Mouse (Mus musculus): ENCODE results near the gene Kcnj14.

Kcnj14 gene

DNA sequence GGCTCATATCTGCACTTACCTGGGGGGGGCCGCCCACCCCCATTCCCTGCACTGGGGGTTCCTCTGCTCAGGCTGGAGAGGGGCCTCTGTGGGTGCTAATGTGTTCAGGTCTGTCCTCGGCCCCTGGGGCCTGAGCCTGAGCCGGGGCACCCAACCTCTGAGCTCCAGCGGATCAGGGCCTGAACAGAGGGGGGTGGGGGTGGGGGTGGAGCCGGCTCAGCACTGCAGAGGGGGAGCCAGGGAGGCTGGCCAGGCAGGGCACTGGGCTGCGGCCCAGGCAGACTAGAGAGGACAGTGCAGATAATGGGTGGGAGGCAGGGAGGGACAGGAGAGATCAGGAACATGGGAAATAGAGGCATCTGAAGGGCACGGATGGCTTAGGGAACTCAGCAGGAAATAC, at the start of gene Kcnj14:
Gene Kcnj14, minus strand, starts transcription at position 185 of the 400 bp plus-strand sequence.
- no peak for DNase-seq

DNA sequence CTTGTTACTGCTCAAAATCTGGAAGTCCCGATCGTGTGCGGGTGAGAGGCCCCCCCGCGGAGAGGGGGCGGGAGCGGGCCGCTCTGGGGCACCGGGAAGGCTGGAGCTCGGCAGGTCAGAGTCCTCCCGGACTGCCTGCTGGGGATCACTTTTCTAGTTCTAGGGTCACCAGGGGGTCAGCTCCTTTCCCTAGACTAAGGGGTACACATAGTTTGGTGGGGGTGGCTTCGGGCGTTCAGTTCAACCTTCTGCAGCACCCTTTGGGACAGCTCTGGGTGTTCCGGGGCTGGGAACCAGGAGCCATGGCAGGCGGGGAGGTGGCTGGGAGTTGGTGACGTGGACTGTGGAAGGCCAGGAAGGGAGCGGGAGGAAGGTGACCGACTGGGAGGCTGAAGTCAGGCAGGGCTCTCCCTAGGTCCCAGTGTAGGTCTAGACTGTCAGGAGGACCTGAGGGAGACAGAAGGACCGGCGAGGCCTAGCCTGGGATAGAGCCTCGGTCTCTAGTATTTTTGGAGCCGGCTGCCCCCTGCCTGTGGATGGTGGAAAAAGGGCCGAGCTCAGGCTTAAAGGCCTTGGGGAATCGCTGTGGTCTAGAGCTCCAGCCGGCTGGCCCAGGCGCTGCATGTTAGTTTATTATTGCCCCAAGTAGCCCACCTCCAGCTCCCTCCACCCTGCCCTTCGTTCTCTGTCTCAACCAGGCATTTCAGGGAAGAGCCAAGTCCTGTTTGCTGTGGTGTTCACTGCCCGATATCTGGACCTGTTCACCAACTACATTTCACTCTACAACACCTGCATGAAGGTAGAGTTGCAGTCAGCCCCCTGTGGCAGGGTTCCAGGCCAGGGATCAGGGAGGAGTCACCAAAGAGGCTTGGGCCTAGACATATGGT, 48.7 kb upstream of the Kcnj14 start:
- peak; percentile 66 to 70 for DNase-seq

DNA sequence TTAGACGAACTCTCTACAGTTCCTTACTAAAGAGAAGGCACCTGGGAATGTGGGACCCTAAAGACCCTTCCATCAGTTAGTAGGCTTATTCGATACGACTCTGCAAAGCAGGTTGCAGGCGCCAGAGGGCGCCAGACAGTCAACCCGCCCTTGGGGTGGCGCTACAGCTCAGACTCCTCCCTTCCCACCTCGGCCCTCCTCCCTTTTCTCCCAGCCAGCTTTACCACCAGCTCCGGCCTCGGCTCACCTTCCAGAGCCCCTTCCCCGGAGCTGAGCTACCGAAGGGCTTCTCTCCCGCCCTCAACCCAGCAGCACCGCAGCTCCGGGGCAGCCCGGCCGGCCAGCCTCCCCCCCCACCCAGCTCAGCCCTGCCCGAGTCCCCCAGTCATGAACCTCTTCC, 48.0 kb upstream of the Kcnj14 start, which contains the start of gene Kdelr1:
Gene Kdelr1, plus strand, starts transcription at position 149 of the 400 bp plus-strand sequence.
- DNase-seq: peak; percentile 89 to 91

DNA sequence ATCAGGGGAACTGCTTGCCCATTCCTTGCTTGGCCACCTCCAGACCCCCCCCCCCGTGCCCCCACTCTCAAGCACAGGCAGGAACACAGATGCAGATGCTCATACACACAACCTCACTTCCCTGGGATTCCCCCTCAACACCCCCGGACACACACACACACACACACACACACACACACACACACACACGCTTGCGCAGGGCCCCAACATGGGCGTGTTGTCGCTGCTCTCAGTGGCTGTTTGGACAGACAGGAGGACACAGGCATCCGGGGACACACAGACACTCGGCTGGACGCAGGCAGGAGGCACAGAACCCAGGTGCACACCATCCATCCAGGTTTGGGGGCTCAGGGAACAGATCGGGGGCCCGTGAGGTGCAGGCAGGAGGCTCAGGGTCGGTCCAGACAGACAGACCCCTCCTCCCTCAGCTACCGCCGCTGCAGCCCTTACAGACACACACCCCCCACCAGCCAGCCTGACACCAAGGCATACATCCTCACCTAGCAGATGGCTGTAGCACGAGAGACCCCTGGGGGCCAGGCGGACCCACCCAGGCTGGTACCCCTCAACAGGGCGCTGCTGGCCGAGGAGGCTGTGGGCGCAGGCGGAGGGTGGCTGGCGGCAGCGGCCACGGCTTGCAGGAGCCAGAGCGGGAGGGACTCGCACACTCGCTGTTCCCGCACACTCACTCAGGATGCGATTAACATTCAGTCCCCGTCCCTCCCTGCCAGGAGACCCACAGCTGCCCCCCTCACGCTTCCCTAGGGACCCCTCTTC, 45.9 kb upstream of the Kcnj14 start:
- DNase-seq: no peak

DNA sequence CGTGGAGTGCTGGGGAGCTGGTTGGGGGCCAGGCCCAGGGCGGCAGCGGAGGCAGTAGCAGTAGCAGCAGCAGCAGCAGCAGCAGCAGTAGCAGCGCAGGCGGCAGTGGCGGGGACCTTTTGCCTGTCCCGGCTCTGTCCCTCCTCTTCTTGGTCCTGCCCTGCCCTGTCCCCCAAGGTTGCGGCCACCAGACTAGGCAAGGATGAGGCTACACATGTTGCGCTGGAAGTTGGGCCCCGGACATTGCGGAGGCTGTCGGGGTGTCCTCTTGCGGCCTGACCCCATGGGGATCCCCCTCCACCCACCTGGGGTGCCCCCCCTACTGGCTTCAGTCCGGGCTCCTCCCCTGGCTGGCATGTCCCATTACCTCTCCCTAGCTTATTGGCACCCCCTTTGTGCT, 45.2 kb upstream of the Kcnj14 start:
- DNase-seq: peak in 1 of 2 experiments; percentile 13

DNA sequence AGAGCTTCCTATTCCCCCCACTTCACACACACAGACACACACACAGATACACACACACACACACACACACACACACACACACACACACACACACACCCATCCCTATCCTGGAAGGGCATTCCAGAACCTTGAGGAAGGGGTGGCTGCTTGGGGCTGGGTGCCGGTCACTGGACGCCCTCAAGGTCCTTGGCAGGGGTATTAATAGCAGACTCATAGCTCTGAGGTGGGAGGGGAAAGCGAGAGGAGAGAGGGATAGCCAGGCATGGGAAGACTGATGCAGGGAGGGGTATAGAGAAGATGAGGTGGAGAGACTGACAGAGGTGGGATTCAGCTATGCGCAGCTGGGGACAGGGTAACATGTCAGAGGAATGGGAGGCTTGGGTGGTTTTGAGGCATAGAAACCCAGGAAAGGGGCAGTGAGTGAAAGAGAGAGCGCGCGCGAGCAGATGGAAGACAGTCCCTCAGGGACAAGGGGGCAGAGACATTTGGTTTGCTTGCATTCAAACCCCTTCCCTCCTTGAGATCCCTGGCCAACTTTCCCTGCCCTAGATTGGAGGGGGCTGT, 44.6 kb upstream of the Kcnj14 start:
- DNase-seq: no peak

DNA sequence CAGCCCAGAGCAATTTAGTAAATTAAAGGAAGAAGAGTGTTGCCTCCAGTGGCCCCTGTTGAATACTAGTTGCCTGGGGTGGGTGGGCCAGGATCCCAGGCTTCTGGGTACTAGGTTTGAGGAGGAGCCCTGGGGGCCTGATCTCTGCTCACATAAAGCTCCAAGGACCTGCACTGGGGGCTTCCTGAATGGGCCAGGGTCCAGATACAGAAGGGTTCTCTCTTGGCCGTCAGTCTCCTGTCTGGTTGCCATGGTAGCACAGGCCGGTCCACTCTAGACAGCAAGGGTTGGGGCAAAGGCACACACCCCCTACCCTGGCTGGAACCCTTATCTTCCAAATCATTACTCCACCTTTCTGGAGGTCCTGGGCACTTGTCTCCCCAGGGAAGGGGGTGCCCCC, 43.3 kb upstream of the Kcnj14 start:
- DNase-seq: no peak

DNA sequence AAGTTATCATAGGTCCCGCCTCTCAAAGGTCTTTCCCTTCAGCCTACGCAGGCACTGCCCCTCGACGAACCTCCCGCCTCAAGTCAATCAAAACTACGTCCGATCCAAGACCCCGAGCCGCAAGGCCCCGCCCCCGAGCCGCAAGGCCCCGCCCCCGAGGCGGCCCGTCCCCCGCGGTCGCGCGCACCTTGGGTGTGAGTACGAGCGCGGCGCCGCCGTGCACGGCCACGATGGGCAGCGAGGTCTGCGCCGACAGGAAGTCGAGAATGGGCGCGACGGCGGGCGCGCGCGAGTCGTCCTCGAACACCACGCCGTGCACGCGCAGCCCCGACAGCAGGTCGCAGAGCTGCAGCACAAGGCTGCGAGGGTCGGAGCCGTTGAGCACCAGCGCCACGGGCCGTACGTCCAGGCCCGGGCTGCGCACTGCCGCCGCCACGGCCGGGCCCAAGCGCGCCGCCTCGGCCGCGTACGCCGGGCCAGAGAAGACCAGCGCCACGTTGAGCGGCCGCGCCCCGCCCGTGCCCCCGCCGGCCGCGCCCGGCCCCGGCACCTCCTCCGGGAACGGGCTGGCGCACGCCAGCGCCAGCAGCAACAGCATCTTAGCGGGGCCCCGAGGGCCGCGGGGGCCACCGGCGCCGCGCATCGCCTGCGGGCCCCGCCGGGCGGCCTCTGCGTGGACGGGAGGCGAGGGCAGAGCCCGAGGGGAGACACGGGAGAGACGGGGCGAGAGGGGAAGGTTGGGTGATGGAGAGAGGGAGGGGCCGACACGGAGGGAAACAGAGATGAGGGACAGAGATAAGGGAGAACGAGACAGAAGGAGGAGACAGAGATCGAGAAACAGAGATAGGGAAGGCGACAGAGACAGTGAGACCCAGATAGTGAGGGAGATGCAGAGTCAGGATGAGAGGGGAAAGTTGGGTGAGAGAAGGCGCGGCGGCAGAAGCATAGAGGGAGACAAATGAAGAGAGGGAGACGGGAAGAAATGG, 41.6 kb upstream of the Kcnj14 start:
- peak; percentile 89 to 93 for DNase-seq

DNA sequence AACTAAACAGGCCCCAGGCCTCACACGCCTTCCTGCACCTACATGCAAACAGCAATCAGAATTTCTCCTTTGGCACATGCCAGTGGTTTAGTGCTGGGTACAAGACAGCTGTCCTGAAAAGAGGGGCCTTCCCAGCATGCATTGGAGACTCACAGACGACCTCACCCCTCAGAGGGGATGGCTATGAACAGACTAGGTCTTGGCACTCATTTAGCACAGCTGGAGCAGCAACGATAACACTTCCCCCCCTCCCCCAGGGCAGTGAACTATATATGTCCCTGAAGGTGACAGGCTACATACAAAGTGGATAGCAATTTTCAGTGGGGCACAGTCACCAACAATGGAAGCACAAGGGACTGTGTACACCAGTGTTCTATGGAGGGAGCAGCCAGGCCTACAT, 39.9 kb upstream of the Kcnj14 start:
- DNase-seq: no peak

DNA sequence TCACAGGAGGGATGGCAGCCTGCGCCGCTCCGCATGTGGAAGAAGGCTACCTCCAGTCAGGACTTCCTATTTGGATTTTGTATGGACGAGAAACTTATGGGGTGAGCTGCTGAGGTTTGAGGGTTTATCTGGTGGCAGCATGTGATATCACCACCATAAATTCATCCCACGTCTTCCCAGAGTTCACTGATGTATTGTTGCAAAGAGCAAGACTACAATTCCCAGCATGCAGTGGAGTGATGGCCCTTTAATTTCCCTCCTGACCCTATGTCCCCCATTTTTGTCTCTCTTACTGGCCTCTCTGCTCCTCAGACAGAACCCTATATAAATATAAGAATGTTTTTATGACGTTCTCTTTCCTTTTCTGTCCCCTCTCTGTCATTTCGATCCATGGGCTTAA, 38.2 kb upstream of the Kcnj14 start:
- no peak for DNase-seq

DNA sequence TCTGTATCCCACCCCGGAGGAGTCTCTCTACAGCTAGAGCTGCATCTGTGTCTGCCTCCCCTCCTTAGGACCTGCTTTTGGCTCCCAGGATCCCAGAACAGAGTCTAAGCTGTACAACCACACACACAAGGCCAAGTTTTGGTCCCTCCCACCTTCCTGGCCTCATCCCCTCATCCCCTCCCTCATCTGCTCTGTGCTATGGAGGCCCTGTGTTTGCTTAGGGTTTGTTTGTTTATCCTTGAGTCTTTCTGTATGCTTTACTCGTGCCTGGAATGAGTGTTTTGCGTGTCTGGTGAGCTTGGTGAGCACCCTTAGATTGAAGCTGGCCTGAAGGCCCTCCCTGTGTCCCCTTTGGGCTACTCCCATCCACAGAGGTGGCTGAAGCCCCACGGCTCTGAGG, 34.4 kb upstream of the Kcnj14 start:
- DNase-seq: peak; percentile 32 to 56

DNA sequence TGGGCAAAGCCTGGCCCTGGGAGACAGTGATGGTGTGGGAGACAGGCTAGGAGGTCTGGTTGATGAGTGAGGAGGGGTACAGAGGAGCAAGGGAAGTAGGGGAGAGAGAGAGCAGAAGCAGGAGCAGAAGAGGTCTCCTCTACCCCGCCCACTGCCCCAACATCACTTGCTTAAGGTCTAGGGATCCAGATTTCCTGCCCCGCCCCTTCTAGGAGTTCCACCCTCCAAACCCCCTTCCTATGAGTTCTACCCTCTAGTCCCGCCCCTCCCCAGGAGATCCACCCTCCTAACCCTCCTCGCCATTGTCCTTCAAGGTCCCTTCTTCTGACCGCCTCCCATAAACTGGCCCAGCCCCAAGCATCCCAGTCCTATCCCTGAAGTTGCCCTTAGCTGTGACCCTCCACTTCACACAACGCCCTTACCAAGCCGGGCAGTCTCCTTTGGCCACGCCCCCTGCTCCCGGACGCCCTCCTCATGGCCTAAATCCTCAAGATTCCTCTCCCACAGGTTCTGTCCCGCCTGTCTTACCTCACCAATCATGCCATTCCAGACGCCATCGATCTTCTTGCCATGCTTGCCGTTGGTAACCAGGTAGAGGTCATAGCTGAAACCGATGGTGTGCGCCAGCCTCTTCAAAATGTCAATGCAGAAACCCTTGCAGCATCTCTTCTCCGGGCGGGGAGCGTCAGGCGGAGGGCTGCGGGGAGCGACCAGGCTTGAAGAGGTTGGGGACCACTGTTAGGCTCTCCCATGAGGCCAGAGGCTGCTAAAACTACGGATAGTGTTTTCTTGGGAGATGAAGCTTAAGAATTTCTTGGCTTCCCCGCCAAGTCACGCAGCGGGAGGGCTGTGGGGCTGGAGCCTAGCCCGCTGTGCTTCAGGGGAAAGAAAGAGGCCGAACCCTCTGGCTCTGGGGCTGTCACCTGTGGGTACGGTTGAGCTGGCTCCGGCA, 32.6 kb upstream of the Kcnj14 start:
- peak in 1 of 2 experiments; percentile 48 for DNase-seq

DNA sequence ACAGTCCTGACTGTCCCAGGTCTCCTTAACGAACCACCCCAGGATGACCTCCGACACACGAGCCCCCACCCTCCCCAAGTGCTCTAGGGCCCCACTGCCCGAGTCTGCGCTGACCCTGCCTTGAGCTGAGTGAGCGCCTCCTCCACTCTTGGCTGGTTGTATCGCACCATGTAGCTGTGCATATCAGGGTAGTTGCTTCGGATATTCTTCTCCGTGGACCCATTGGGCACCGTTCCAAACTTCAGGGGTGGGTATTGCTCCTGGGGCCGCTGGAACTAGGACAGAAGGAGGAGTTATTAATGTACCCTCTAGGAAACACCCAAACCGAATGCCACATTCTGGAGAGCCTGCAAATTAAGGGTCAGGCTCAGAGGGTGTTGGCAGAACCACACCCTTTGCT, 28.5 kb upstream of the Kcnj14 start:
- DNase-seq: no peak

DNA sequence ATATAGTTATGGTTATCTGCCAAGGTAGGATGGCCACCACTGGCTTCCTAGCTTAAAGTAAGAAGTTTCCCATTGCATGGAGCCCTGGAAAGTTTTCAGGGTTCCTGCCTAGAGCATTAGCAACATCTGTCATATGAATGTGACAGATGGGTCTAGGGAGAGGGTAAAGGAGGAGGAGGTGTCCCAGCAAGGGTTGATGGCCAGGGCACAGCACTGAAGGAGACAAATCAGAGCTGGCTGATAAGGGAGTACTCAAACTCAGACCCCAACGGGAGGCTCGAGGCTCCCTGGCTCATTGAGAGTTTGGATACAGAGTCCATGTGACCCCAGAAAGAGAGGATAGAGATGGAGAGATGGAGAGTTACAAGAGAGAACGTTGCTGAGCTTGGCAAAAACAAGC, 26.1 kb upstream of the Kcnj14 start:
- DNase-seq: no peak

DNA sequence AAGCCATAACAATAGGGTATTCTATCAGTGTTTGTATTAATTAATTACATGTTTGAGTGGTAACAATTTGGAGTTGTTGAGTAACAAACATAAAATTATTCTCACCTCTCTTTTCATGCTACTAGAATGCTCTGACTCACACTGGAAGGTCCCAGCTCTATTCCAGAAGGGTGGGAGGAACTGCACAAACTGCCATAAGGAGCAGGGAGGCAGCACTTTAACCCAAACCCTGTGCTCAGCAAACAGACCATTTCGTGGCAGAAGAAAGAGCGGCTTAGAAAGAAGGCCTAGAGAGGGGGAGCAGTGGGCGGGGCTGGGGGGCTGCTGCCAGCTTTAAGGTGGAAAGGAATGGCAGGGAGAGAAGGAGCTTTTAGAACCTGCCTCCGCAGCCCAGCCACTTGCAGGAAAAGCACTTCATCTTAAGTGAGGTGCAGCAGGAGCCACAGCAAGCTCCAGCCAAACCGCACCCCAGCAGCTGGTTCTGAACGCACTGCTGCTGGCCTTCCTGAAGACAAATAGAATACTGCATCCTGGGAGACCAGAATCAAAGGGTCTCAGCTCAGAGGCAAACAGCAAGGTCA, 24.0 kb upstream of the Kcnj14 start:
- DNase-seq: no peak

DNA sequence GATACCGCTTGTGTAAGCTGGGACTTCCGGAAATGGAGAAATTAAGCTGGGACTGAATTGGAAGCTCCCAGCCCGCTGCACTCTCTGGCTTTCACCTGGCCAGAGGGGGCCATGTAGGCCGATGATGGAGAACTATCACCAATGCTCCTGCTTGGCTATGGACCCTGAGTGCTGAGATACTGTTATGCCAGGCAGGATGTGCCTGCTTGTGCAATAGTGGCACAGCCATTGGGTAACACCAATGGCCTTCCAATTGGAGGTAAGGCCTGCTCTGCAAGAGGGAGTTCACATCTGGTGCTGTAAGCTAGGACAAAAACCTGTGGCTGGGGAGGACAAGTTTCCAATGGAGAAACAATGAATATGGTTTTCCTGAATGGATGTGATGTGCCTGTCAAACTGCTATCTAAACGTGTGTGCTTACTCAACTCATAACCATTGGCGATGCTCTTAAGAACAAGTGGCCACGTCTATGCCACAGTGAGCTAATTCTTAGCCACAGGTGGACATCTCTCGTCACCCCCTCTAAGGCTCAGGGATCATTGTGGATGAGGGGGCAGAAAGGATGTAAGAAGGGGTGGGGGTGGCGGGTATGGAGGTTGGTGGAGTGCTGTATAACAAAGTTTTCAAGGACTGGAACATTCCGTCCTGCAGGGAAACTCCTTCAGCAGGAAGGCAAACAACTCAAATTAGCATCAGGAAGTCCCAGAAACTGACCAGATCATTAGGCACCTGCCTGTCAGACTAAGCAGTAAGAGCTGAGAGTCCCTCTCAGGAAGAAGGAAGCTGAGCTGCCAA, 18.6 kb upstream of the Kcnj14 start:
- no peak for DNase-seq

DNA sequence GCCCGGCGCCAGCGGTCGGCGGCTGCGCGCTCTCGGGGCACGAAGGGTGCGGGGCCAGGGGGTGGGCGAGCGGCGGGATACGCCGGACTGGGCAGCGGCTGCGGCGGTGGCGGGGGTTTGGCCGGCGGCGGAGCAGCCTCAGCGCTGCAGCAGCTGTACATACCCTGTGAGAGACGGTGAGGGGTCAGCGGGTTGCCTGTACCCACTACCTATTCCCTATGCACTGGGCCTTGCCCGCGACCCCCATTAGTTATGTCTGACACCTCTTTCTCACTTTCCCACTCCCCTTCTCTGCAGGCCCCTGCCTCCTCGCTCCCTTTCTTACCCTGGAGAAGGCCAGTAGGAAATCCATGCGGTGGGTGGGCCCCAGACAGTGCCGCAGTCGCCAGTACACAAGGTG, 9.3 kb upstream of the Kcnj14 start:
- no peak for DNase-seq

DNA sequence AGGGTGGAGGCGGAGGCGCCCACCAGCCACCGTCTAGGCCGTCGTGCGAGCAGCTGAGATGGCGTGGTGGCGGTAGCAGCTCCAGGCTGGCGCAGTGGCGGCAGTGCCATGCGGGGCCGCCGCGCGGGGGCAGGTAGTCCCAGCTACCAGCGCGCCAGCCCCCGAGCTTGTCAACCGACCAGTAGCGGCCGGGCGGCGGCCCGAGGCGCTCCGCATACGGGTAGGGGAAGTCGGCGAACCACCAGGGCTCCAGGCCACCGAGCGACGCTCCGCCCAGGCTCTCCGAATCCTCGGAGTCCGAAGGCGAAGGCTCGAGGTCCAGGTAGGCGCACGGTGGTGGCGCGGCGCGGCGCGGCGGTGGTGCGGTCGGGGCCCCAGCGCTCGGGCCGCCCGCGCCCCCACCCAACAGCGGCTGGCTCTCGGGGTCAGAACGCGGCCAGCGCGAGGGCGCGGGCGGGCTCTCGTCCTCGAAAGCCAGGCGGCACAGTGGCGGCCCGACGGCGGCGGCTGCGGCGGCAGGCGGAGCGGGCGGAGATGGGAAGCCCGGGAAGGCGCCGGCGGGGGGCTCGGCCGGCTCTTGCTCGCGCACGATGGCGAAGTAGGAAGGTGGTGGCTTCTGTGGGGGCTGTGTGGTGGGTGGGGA, 8.7 kb upstream of the Kcnj14 start:
- no peak for DNase-seq

DNA sequence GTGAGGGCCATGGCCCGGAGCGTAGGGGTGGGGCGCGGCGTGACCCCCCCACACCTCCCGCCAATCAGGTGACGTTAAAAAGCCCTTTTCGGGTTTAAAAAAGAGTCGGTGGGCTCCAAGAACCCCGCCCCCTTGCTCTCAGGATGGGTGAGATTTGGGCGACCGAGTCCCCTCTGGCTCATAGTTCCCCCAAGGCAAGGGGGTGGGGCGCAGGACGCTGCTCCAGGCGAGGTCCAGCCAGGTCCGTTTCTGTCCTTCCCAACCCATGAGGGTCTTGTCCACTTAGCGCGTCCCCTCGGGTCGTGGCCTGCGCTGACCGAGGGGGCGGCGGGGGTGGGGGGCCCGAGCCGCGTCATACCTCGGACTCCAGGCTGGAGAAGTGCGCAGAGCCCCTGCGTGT, 7.8 kb upstream of the Kcnj14 start:
- DNase-seq: no peak
